Mouse (Mus musculus) neural tube, embryonic 13.5 days (tissue): Measurements from ENCODE around the gene Map3k5. TPM values are rescaled to one million over a fixed set of nuclear protein-coding genes. Genes with fewer than 3 reads are reported as not detected.

Experiments
- ATAC-seq: fragments of 200-750 bp; cut with Nextera tagmentation; 2 replicates; pipeline ENCODE4 v1.8.0; 2017; ENCODE audit warnings: low read depth, mild to moderate bottlenecking, moderate TSS enrichment, moderate library complexity
- H3K27ac ChIP-seq: fragments of 300-500 bp; sonication (generic); replicated peaks from 2 replicates; pipeline ENCODE4 v1.5.1; 2015; ENCODE audit warnings: moderate library complexity, mild to moderate bottlenecking, inconsistent platforms
- H3K27me3 ChIP-seq: fragments of 300-500 bp; sonication (generic); 2 replicates; pipeline ENCODE4 v1.6.1; 2015; ENCODE audit warnings: mild to moderate bottlenecking, inconsistent platforms
- H3K36me3 ChIP-seq: fragments of 300-500 bp; sonication (generic); 2 replicates; pipeline ENCODE4 v1.6.1; 2015; ENCODE audit warnings: mild to moderate bottlenecking, inconsistent platforms
- H3K4me1 ChIP-seq: fragments of 300-500 bp; sonication (generic); replicated peaks from 2 replicates; pipeline ENCODE4 v1.6.1; 2015; ENCODE audit warnings: inconsistent platforms
- H3K4me2 ChIP-seq: fragments of 300-500 bp; sonication (generic); 2 replicates; pipeline ENCODE4 v1.6.1; 2015; ENCODE audit warnings: inconsistent platforms, mild to moderate bottlenecking, moderate library complexity
- H3K4me3 ChIP-seq: fragments of 300-500 bp; sonication (generic); 2 replicates; pipeline ENCODE4 v1.5.1; 2015; ENCODE audit warnings: mild to moderate bottlenecking, inconsistent platforms
- H3K9ac ChIP-seq: fragments of 300-500 bp; sonication (generic); 2 replicates; pipeline ENCODE4 v1.6.1; 2015; ENCODE audit warnings: moderate library complexity, mild to moderate bottlenecking, inconsistent platforms
- H3K9me3 ChIP-seq: fragments of 300-500 bp; sonication (generic); 2 replicates; pipeline ENCODE4 v1.6.1; 2016; ENCODE audit warnings: inconsistent platforms
- WGBS: fragments of 180-500 bp; shearing (Covaris S2); methylation state at CpG from one replicate; pipeline ENCODE4 v1.1.7; 2015; 5-methylcytosine and 5-hydroxymethylcytosine counted together
- polyA plus RNA-seq: library from polyadenylated mRNA; unstranded; fragments of >200 nt; fragmentation: Nextera tagmentation; extraction: Ambion mirVana; gene quantifications from 2 replicates; pipeline ENCODE4 v1.2.1, GENCODE M21; 2015

The Map3k5 gene
- polyA plus RNA-seq, 1 experiment from 2014 or later, result 0.87 TPM

DNA sequence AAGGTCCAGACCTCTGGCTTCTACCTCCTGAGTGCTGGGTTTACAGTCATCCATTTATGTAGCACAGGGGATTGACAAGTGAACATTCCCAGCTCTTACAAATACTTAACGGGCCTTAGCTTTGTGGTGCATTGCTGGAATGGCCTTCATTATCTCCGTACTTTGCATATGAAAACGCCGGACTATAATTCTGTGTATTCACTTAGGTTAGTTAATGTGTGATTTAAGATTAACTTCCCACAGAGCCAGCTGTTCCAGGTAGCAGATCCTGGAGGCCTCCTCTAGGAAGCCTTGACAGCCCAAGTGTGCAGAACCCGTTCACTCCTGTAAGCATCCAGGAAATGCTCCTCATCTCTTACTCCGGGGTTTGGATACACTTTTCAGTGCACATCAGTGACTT lies 4.5 kb downstream of the Map3k5 start:
- Histone ChIP-seq H3K36me3 (no peaks in the 10 kb centered on the region), H3K27ac (no peak overlapping the region), H3K4me3 (no peak overlapping the region), H3K4me2 (no peak overlapping the region), H3K9me3 (no peaks in the 10 kb centered on the region), H3K4me1 (peaks cover 10% of the 10 kb centered on the region), H3K9ac (no peak overlapping the region), H3K27me3 (peaks cover 29% of the 10 kb centered on the region)
- 73% methylated on average over 6 of the region's 6 CpGs for WGBS
- no peak for ATAC-seq

DNA sequence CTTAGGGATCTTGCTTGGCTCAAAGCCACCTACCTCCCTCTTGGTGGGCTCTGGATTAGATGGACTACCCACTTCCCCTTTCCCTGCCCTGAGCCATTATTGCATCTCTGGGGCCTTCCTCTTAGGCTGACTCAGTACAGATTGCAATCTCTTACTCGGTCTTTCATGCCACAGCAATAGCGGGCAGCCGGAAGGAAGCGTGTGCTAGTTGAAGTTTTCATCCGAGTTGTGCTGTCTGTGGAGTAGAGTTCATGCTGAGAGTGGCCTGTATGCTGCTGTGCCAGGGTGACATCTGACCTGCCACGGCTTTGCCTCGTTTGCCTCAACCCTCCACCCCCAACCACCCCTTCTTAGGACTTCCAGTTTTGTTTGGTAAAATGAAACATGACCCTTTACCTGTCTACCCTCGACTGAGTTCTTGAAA lies 5.0 kb downstream of the Map3k5 start:
- H3K4me3 ChIP-seq, result no peak overlapping the region
- peaks cover 28% of the 10 kb centered on the region for H3K27me3 ChIP-seq
- no peaks in the 10 kb centered on the region for H3K36me3 ChIP-seq
- no peaks in the 10 kb centered on the region for H3K9me3 ChIP-seq
- no peak overlapping the region for H3K4me2 ChIP-seq
- 61% methylated on average over 8 of the region's 8 CpGs for WGBS
- no peak overlapping the region for H3K9ac ChIP-seq
- ATAC-seq, result no peak
- H3K27ac ChIP-seq, result no peak overlapping the region
- peaks cover 9% of the 10 kb centered on the region for H3K4me1 ChIP-seq

DNA sequence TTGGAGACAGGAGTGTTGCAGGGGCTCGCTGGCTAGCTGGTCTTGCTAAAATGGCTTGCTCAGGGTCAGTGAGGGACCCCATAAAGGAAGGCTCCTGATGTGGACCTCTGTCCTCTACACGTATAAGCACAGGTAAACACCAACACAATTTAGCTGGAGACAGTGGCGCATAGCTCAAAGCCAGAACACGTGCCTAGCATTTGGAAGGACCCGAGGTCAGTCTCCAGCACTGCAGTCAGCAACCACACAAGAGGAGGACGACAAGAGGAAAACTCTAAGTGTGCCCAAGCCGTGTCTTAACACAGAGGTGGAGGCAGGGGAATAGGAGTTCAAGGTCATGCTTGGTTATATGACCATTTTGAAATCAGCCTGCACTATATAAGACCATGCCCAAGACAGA lies 5.9 kb downstream of the Map3k5 start:
- Histone ChIP-seq H3K4me2 (no peak overlapping the region), H3K27me3 (peaks cover 19% of the 10 kb centered on the region), H3K4me3 (no peak overlapping the region), H3K36me3 (no peaks in the 10 kb centered on the region), H3K9ac (no peak overlapping the region), H3K27ac (no peak overlapping the region), H3K9me3 (no peaks in the 10 kb centered on the region), H3K4me1 (peaks cover 3% of the 10 kb centered on the region)
- 88% methylated on average over 7 of the region's 7 CpGs for WGBS
- no peak for ATAC-seq

DNA sequence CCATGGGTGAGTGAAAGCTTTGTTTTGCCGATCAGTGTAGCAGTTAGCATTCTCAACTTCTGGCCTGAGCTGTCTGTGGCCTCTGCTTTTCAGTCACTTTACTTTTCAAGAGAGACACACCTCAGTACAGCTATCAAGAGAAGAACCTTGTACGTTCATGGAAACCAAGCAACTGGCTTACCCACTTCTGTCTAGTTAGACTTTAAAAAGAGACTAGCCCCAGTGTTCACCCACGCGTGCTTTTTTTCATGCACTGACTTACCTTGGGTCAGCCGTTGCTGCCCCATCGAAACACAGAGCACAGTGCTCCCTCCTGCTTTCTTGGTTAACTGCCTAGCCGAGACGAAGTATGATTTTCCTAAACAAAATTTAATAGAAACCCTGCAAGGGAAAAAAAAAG lies 6.4 kb downstream of the Map3k5 start:
- Histone ChIP-seq H3K4me1 (no peaks in the 10 kb centered on the region; the same call in 1 of the 2 replicates), H3K36me3 (no peaks in the 10 kb centered on the region), H3K27ac (no peak overlapping the region), H3K4me2 (no peak overlapping the region), H3K9me3 (no peaks in the 10 kb centered on the region), H3K27me3 (peaks cover 14% of the 10 kb centered on the region), H3K4me3 (no peak overlapping the region), H3K9ac (no peak overlapping the region)
- WGBS, result 87% methylated on average over 8 of the region's 8 CpGs
- ATAC-seq, result no peak

DNA sequence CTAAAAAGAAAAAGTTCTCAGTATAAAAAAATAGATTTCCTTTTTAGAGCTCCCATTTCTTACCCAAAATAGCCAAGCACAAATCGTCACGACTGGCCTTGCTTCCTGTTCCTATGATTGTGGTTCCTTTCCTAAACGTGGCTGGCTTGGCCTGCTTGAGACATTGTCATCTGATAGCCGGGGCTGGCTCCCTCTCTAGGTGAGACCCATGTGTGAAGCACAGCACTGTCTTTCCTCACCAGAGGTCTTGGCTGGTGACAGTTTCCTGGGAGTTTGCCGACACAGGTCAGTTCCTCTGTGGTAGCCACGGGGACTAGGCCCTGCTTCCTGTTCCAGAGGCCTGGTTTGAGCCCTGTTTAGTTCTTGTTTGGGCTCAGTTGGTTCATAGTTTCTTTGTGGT lies 6.8 kb downstream of the Map3k5 start:
- WGBS, result 71% methylated on average over 6 of the region's 6 CpGs
- no peaks in the 10 kb centered on the region for H3K36me3 ChIP-seq
- H3K27ac ChIP-seq, result no peak overlapping the region
- H3K4me3 ChIP-seq, result no peak overlapping the region
- no peaks in the 10 kb centered on the region; the same call in 1 of the 2 replicates for H3K4me1 ChIP-seq
- H3K27me3 ChIP-seq, result peaks cover 10% of the 10 kb centered on the region
- no peak for ATAC-seq
- H3K4me2 ChIP-seq, result no peak overlapping the region
- H3K9me3 ChIP-seq, result no peaks in the 10 kb centered on the region
- H3K9ac ChIP-seq, result no peak overlapping the region

DNA sequence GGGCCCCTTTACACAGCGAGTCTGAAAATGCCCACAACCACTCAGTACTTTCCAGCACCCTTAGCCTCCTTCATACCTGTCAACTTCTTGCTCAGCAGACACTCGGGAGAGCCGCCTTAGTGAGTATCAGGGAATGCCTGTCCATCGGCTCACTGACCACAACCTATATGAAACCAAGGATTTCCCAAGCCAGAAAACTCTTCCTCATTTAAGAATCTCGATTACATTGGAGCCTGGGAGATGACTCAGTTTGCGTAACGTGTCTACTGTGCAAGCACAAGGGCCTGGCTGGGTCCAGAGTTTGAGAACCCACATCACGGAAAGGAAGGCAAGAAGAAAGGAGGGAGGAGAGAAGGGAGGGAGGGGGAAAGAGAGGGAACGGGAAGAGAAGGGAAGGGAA lies 7.6 kb downstream of the Map3k5 start:
- no peak overlapping the region for H3K27ac ChIP-seq
- no peaks in the 10 kb centered on the region for H3K36me3 ChIP-seq
- H3K9ac ChIP-seq, result no peak overlapping the region
- no peaks in the 10 kb centered on the region; the same call in 1 of the 2 replicates for H3K4me1 ChIP-seq
- 87% methylated on average over 9 of the region's 9 CpGs for WGBS
- no peak overlapping the region for H3K4me2 ChIP-seq
- peaks cover 7% of the 10 kb centered on the region for H3K27me3 ChIP-seq
- no peak for ATAC-seq
- no peaks in the 10 kb centered on the region for H3K9me3 ChIP-seq
- H3K4me3 ChIP-seq, result no peak overlapping the region

DNA sequence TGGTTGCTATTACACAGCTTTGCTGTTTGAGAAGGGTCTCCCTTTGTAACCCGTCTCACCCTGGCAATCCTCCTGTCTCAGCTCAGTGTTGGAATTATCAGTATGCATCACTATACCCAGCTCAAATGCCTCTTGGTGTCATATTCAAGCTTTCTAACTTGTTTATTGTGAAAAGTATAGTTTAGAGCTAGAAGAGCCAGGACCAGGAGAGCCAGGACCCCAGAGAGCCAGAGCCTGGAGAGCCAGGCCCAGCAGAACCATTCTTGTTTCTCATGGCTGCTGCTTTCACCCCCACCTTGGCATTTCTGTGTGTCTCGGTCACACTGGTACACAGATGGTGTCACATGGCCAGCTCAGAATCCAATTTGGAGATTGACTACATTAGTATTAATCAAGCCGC lies 8.3 kb downstream of the Map3k5 start:
- Histone ChIP-seq H3K27me3 (no peaks in the 10 kb centered on the region; the same call in 1 of the 2 replicates), H3K4me1 (no peaks in the 10 kb centered on the region; the same call in 1 of the 2 replicates), H3K4me3 (no peak overlapping the region), H3K4me2 (no peak overlapping the region), H3K9ac (no peak overlapping the region), H3K9me3 (no peaks in the 10 kb centered on the region), H3K36me3 (no peaks in the 10 kb centered on the region), H3K27ac (no peak overlapping the region)
- ATAC-seq, result no peak
- 91% methylated on average over 3 of the region's 3 CpGs for WGBS

DNA sequence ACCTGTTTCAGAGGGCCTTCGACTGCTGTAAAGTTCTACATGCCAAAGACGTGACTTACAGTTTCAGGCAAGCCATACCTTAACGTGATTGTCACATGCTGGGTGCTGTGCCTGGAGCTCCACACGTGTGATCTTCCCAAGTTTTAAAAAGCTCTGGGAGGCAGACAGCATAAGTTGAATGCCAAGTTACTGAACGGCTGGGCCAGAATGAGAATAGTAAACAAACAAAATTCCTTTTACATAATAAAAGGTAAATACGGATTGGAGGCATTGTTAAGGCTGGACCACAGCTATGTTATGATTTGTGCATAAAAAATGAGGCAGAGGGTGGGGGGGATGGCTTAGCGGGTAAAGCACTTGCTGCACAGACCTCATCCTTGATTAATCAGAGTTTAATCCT lies 11.4 kb downstream of the Map3k5 start:
- H3K4me3 ChIP-seq, result no peak overlapping the region
- H3K27me3 ChIP-seq, result no peaks in the 10 kb centered on the region
- ATAC-seq, result no peak
- H3K4me2 ChIP-seq, result no peak overlapping the region
- no peaks in the 10 kb centered on the region for H3K9me3 ChIP-seq
- H3K4me1 ChIP-seq, result no peaks in the 10 kb centered on the region
- no peak overlapping the region for H3K27ac ChIP-seq
- no peaks in the 10 kb centered on the region for H3K36me3 ChIP-seq
- 81% methylated on average over 7 of the region's 7 CpGs for WGBS
- no peak overlapping the region for H3K9ac ChIP-seq

DNA sequence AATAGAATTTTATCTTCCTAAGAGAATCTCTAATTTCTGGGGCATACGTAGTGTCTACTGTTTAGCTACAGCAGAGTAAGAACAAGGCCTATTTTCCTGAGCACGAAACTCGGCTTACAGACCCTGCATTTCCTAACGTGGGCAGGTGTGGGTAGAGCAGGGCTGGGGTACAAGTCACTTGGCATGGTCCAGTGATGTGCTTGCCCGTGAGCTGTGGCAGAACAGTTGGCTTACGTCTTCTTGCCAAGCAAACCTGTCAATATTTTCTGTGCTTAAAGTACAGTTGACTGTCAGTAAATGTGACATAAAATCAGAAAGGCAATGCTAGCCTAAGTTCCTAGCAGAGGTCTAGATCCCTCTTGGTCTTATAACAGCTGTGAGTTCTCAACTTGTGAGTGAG lies 12.4 kb downstream of the Map3k5 start:
- H3K4me3 ChIP-seq, result no peak overlapping the region
- 92% methylated on average over 6 of the region's 6 CpGs for WGBS
- no peaks in the 10 kb centered on the region for H3K9me3 ChIP-seq
- no peaks in the 10 kb centered on the region for H3K27me3 ChIP-seq
- no peak overlapping the region for H3K27ac ChIP-seq
- H3K4me1 ChIP-seq, result no peaks in the 10 kb centered on the region
- H3K36me3 ChIP-seq, result no peaks in the 10 kb centered on the region
- ATAC-seq, result no peak
- H3K9ac ChIP-seq, result no peak overlapping the region
- no peak overlapping the region for H3K4me2 ChIP-seq

DNA sequence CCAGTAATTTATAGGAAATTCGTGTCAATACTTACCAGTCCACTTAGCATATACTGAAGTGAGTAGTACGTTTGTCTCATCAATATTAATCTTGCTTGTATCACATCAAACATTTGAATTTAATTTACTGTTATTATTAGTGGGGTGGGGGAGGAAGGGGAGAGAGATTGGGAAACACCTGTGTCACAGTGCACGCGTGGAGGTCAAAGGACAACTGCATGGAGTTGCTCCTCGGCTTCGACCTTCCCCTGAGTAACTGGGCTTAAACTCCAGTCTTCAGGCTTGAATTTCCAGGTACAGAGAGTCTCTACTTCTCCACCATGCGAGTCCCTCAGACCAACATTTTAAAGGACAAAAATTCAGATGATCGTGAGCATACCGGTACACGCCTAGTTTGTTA lies 13.2 kb downstream of the Map3k5 start:
- Histone ChIP-seq H3K27ac (no peak overlapping the region), H3K27me3 (no peaks in the 10 kb centered on the region), H3K9me3 (no peaks in the 10 kb centered on the region), H3K4me2 (no peak overlapping the region), H3K4me1 (no peaks in the 10 kb centered on the region), H3K4me3 (no peak overlapping the region), H3K36me3 (no peaks in the 10 kb centered on the region), H3K9ac (no peak overlapping the region)
- no peak for ATAC-seq
- 91% methylated on average over 10 of the region's 10 CpGs for WGBS

DNA sequence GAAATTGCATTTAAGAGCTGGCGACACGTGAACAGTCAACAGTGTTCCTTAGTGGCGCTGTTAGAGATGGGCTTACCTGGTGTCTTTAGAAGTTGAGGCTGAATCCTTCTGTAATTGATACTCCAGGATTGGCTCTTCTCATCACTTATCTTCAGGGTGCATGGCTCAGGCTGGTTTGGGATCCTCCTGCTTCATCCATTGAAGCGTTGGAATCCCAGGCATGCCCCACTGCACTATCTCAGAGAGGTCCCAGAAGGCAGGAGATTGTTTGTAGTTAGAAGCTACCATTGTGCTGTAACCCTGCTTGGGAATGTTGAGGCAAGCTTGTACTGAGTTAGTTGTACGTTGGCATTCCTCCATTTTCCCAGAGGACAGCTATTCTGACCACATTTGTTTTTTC lies 13.6 kb downstream of the Map3k5 start:
- ATAC-seq, result no peak
- Histone ChIP-seq H3K27me3 (no peaks in the 10 kb centered on the region), H3K9me3 (no peaks in the 10 kb centered on the region), H3K36me3 (no peaks in the 10 kb centered on the region), H3K4me2 (no peak overlapping the region), H3K4me3 (no peak overlapping the region), H3K27ac (no peak overlapping the region), H3K9ac (no peak overlapping the region), H3K4me1 (no peaks in the 10 kb centered on the region)
- WGBS, result 93% methylated on average over 5 of the region's 5 CpGs

DNA sequence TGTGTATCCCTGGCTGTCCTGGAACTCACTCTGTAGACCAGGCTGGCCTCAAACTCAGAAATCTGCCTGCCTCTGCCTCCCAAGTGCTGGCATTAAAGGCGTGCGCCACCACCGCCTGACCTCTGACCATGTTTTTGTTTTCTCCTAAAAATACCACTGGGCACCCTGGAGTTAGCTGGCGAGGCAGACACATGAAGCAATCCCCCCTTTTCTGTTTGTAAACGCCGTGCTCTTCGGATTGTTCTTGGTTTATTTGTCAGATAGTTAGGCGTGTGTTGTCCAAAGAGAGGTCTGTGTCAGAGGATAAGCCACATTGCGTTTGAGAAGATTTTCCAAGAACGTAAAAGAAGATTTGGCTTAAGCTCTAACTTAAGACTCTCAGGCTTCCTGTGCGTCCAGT lies 14.1 kb downstream of the Map3k5 start:
- H3K9ac ChIP-seq, result no peak overlapping the region
- no peak for ATAC-seq
- no peaks in the 10 kb centered on the region for H3K4me1 ChIP-seq
- H3K9me3 ChIP-seq, result no peaks in the 10 kb centered on the region
- H3K27me3 ChIP-seq, result no peaks in the 10 kb centered on the region
- H3K27ac ChIP-seq, result no peak overlapping the region
- no peak overlapping the region for H3K4me2 ChIP-seq
- H3K36me3 ChIP-seq, result no peaks in the 10 kb centered on the region
- WGBS, result 94% methylated on average over 11 of the region's 11 CpGs
- no peak overlapping the region for H3K4me3 ChIP-seq

DNA sequence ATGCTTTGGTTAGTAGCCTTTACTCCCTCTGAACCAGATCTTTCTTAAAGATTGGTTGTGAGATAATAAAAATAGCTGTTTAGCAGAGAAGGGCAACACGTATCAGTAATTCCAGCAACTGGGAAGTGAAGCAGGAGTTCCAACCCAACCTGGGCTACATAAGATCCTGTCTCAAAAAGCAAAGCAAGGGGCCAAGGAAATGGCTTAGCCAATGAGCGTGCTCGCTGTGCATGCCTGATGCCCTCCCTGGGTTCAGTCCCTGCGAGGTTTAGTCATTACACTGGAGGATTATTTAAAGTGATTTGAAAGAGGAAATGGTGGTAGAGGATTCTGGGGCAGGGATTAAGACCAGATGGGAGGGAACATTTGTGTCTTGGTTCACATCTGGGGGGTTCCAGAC lies 14.8 kb downstream of the Map3k5 start:
- 88% methylated on average over 4 of the region's 4 CpGs for WGBS
- H3K9ac ChIP-seq, result no peak overlapping the region
- H3K4me3 ChIP-seq, result no peak overlapping the region
- no peaks in the 10 kb centered on the region for H3K36me3 ChIP-seq
- no peaks in the 10 kb centered on the region for H3K9me3 ChIP-seq
- H3K4me2 ChIP-seq, result no peak overlapping the region
- no peak for ATAC-seq
- H3K4me1 ChIP-seq, result no peaks in the 10 kb centered on the region
- no peaks in the 10 kb centered on the region for H3K27me3 ChIP-seq
- H3K27ac ChIP-seq, result no peak overlapping the region
